Mouse (Mus musculus): ENCODE results near the gene R3hdm1.

DNA sequence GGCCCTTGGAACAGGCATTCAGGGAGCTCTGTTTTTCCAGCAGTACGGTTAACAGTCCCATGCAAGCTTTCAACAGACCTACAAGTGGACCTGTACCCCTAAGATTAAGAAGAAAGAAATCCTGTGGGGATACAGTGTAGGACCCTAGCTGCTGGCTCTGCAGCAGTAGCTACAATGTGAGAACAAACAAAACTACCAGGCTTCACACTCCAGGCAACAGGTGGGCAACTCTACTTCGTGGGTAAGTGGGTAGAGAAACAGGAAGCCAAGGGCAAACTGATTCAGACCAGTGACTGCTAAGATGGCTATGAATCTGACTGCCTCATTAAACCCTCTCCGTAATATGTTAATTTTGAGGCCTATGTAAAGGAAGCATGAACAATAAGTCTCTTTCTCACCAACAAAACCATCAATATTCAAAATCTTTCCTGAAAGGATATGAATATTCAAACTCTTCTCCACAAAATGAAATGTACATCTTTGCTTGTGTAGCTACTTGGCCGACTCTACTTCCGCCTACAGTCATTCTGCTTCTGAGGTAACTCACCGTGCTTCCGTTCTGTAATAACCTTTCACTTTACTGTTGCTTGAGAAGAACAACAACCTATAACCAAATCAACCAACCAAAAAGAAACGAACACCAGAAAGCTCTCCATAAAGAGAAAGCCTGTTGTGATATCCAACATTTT, 26.2 kb upstream of the R3hdm1 start:
- no peak for TF ChIP-seq EP300 (IDR thresholded peaks at IDR 0.05; ENCODE audit: low read depth)
- no peak for TF ChIP-seq CTCF (IDR thresholded peaks at IDR 0.05; ENCODE audit: low read depth)

Data from liver, postnatal 0 days (tissue).